Mouse (Mus musculus) MN1 (cell line): ENCODE data around the gene Prickle1.

Source experiments
- DNase-seq: peaks from one replicate; pipeline ENCODE4 v3.0.0-alpha.2; 2016; ENCODE audit warnings: low spot score

Prickle1 gene

GRCm38 (mm10) chr15:93595746-93596145 lies at the start of gene Prickle1:
Gene Prickle1, minus strand, starts transcription at chr15:93595891.
- DNase-seq: no peak

- no peak for DNase-seq
Observed at GRCm38 (mm10) chr15:93640221-93640620, 44.5 kb upstream of the Prickle1 start.

- no peak for DNase-seq
Observed at GRCm38 (mm10) chr15:93636976-93637375, 41.3 kb upstream of the Prickle1 start.

- no peak for DNase-seq
Observed at GRCm38 (mm10) chr15:93635603-93636002, 39.9 kb upstream of the Prickle1 start.

DNA sequence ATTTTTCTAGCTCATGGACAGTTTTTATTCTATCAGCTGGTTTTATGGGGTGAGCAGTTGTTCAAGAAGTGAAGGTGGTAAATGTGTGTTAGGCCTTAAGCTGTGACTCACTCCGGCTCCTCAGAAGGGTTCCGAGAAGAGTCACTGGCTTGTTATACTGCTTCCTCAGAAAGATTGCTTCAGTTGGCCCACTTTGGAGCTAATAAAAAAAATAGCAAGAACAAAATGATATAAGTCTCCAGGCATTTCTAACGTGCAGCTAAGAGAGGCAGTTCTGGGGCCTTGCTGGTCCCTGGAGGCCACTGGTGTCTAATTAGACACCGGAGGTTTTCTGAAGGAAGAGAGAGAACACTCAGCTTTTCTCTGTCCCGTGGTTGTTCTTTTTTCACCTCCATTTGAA lies 38.8 kb upstream of the Prickle1 start:
- no peak for DNase-seq

- no peak for DNase-seq
Observed at GRCm38 (mm10) chr15:93630001-93630541, 34.4 kb upstream of the Prickle1 start.

DNA sequence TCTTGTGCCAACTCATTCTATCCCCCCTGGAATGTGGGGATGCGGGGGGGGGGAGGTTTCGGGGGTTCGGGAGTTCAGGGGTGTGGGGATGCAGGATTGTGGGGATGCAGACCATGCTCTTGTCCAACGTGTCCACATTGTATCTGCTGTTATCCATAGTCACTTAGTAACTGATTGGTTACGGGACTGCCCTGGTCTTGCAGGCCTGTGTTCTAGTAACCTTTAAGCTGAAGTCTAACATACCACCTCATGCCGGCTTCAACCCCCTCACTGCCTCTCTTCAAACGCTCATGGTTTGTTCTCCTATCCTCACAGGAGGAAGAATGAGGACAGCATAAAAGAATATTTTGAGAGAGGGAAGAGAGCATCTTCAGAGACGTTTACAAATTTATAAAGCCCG lies 33.5 kb upstream of the Prickle1 start:
- DNase-seq: no peak

GRCm38 (mm10) chr15:93627836-93628797 lies 32.4 kb upstream of the Prickle1 start:
- DNase-seq: no peak

GRCm38 (mm10) chr15:93619551-93619950 lies 23.9 kb upstream of the Prickle1 start:
- DNase-seq: no peak

DNA sequence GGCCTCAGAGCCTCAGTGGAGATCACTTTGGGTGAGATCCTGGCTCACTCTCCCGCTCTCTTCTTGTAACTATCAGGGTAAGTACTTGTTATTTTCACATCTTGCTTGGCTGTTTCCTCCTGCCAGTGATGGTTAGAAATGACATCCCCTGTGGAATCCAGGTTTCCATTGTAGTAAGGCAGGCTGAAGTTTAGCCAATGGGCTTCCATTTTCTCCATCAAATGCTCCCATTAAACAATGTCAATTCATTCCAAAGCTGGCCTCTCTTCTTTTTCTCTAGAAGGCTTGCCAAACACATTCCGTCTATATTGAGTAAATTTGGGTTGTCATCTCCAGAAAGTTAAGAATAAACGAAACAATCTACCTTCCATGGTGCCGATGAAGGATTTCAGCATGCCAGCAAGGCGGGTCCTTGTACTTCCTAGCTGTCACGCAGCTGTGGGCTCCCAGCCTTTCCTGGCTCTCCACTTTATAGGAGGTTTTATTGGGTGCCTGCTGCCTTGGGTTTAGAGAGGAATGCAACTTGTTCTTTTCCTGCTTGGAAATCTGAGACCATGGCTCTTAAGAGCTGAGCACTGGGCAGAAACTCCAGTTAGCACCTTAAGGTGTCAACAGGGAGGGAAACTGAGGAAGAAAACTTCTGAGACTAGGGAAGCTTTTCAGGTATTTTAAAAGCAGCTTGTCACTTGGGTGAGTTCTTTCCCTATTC lies 22.9 kb upstream of the Prickle1 start:
- DNase-seq: no peak

DNA sequence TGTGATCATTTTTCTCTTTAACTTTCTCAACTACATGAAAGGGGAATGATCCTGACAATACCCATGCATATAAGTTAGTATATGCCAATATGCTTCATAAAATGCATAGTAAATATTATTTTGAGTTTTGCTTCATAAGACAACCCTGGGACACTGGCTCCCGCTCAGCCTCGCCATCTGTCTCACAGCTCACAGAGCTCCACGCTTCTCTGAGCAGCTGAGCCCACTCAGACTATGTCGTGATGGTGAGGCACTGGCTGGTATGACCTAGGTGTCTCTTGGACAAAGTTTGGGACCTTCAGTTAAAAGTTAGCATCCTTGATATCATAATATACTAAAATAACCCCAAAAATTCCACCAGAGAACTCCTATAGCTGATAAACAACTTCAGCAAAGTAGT lies 20.6 kb upstream of the Prickle1 start:
- no peak for DNase-seq

DNA sequence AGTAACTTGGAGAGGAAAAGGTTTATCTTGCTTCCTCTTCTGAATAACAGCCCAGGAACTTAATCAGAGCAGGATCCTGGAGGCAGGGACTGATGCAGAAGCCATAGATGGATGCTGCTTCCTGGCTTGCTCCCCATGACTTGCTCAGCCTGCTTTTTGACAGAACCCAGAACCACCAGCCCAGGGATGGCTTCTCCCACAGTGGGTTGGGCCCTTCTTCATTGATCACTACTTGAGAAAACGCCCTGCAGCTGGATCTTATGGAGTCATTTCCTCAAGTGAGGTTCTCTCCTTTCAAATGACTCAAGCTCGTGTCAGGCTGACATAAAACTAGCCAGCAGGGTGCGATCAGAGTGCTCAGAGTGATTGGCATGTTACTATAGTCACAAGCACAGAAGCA lies 19.3 kb upstream of the Prickle1 start:
- no peak for DNase-seq

DNA sequence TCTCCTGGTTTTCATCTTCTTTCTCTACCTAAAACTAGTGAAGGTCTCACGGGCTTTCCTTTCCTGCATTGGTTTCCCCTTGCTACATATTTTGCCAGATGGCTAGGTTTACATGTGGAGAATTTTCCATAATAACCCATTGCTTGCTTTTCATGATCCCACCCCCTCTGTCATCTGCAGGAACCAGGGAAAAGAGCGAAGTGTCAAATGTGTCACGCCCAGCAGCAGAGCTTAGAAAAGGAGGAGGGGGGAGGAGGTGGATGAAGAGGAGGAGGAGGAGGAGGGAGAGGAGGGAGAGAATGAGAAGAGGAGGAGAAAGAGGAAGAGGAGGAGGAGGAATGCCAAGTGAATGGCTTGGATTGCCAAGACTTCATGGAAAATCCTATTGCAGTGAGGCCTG lies 17.9 kb upstream of the Prickle1 start:
- no peak for DNase-seq

DNA sequence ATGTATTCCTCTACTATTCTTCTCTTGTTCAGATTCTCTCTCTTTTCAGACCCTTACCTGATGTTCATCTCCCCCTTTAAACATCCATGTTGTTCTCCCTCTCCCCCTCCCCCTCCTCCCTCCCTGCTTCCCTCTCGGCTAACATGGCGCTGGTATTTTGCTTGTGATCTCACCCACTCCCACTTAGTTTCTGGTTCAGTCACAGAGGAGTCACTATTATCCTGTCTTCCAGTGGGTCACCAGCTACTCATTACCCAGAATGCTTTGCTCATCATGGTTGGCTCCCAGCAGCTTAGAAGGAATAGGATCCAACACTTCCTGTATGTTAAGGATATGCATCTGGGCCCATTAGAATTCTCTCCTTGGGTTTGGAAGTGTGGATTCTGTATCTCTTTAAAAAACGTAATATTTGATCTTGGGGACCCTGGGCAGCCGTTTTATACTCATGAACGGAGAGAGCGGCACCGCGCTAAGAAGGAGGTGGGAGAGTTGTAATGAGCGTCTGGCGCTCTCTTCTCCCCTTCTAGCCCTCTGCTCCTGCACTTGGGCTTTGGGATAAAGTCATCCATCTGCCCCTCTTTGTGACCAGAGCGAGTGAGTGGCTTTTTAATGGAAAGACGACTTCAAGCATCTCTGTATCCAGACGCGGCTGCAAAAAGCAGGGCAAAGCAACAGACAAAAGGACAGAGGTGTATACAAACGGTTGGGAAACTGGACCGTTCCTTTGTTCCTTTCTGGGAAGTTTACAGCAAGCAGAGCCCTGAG lies 16.0 kb upstream of the Prickle1 start:
- no peak for DNase-seq

GRCm38 (mm10) chr15:93610721-93611201 lies 15.1 kb upstream of the Prickle1 start:
- no peak for DNase-seq

DNA sequence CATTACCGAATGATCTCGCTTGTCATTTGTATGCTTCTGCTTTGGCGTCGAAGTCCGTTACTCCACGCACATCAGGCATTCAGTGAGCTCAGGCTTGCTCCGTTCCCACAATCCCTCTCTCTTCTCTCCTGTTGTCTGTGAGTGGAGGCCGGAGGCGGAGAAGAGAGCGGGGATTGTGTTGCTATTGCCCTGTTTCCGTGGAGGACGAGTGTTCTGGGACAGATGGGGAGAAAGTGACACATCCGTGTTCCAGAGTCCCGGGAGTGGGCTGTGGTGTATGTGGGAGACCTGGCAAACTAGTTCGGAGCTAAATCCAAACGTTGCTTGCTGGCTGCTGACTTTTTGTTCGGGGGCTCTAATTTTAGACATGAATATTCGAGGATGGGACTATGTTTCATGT lies 14.6 kb upstream of the Prickle1 start:
- no peak for DNase-seq

- DNase-seq: no peak
Observed at GRCm38 (mm10) chr15:93602850-93603249, 7.2 kb upstream of the Prickle1 start.

DNA sequence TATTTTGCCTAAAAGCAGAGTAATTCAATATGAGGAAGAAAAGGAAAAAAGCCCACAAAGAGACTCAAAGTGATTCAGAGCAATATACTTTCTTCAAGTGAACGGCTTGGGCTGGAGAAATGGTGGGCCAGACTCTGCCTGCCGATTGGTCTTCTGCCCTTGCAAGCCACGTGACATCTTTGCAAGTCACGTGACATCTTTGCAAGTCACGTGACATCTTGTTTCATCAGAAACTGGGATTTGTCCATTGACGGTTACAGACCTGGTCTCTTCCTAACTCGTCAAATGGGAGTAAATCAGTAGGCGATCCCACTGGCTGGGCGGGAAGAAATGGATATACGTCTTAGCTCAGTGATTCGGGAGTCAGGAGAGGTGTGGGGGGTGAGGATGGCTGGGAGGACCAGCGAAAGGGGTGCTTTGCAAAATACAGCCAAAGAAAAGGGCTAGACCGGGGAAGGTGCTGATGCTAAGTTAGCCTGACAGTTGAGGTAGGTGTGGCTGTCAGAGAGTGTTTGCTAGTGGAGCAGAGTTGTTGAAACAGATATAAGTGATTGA lies 5.8 kb upstream of the Prickle1 start:
- DNase-seq: no peak

DNA sequence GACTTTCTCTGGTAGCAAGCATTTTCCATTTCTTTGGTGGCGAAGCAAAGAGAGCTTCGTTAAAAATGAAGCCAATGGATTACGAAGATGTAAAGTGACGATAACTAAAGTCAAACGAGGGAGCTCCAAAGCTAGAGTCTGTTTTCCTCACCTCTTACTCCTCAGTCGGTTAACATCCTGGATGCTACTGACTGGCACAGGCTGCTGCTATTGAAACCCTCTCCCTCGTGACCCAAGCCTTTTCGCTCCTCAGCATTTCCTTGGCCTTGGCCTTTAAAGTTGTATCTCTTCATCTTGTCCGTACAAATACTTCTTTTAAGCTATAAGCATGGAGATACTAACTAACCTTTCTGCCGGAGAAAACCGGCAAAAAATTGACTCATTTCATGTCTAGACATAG lies 1.3 kb upstream of the Prickle1 start:
- DNase-seq: no peak

DNA sequence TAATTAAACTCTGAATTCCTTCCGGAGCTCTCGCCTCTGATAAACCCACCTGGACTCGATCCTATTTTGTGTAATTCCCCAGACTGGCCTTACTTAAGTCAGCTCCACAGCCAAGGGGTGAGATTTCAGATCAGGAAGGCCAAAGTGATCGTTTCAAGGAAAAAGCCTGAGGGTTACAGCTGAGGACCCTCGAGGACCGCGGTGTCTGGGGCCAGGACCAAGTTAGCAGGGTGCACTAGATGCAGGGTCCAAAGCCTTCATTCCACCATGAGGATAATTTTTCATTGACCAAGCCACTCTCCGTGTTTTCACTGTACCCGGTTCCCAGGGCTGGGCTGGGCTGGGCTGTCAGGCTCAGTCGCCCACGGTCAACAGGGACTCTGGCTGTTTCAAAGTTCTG lies 594 bp upstream of the Prickle1 start:
- DNase-seq: no peak

GRCm38 (mm10) chr15:93594888-93595698 lies 598 bp downstream of the Prickle1 start:
- no peak for DNase-seq
